Mouse (Mus musculus): ENCODE measurements around the gene Cdv3.
"Not testable (repeated sequence)": the region's sequence is repeated elsewhere in the genome, so short reads cannot be mapped to it uniquely, and the experiment has no call there.

Gene Cdv3

DNA sequence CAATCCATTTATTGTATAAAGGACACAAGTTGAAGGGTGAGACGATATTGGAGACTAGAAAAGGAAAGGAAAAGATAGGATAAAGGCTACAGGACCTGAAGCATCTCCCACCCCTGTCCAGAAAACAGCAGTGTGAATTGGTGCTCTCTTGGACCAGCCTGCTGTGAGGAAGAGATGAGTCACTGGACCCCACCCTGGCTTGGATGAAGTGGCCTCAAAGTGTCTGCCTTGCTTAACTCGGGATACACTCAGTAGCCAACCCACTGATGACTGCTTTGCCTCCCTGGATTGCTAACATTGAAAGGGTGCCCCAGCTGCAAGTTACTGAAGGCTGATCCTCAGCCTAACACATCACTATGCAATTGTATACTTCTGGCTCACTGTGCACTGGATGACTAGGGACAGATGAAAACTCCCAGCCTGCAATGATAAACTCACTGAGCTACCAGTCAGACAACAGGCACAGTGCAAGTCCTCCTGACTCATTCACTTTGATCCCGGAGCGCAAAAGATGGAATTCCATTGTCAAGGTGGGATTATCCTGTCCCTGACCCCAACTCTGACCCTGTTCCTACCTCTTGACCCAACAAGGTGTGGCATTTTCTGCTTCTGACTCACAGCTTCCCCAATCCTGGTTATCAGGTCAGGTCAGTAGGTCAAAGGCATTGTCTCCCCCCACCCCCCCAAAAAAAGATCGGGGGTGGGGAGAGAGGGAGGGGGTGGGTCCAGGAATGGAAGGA, 6.8 kb upstream of the Cdv3 start:
- DNase-seq: no peak

DNA sequence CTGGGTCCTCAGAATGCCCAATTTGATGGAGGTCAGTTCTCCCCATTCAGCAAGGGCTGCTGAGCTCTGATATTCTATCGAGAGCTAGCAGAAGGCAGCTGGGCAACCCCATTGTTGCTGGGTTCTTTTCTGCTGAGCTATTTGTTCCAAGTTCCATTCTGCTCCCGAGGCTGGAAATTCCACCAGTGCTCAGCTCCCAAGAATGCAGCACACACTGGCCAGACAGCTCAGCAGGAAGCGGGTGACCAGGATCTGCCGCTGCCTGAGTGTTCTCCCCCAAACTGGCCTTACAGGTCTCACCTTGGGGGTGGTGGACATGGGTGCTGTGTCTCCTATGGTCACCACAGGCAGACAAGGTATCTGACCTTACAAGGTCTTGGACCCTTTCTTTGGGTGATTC, 4.3 kb upstream of the Cdv3 start:
- no peak for DNase-seq

DNA sequence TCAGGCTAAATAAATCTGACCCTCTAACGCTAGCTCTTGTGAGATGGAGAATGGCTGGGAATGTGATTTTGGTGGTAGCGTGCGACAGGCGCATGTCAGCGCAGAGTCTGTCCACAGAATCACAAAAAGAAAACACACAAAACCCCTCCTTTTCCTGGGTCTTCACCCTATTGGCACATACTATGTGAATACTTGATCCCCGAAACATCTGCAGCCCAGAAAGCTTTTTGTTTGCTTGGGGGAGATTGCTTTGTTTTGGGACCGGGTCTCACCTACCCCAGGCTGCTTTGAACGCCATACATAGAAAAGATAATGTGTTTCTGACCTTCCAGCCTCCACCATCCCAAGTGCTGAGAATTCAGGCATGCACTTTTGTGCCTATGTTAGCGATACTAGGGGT, 716 bp upstream of the Cdv3 start:
- DNase-seq: no peak

DNA sequence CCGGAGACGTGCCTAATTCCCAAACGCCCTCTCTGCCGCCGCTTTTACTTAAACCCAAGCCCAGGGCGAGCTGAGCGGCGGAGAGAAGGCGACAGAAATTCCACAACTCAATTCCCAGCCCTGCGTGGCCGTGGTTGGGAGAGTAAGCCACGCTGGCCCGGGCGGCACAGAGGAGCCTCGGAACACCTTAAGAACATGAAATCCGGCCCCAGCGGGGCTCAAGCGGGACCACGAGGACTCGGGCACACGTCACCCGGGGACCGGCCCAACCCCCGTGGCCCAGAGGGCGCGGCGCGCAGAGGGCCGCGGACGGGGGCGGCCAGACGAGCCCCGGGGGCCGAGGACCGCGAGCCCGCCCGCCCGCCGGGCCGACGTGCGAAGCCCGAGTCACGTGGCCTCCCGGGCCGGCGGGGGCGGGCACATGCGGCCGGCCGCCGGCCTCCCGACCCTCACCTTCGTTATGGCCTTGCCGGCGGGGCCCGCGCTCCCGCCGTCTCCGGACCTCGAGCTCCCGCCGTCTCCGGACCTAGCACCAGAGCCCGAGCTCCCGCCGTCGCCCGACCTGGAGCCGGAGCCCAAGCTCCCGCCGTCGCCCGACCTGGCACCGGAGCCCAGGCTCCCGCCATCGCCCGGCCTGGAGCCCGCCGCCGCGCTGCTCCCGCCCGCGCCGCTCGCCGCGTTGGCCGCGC, 895 bp downstream of the Cdv3 start:
- DNase-seq: peak; percentile 60

DNA sequence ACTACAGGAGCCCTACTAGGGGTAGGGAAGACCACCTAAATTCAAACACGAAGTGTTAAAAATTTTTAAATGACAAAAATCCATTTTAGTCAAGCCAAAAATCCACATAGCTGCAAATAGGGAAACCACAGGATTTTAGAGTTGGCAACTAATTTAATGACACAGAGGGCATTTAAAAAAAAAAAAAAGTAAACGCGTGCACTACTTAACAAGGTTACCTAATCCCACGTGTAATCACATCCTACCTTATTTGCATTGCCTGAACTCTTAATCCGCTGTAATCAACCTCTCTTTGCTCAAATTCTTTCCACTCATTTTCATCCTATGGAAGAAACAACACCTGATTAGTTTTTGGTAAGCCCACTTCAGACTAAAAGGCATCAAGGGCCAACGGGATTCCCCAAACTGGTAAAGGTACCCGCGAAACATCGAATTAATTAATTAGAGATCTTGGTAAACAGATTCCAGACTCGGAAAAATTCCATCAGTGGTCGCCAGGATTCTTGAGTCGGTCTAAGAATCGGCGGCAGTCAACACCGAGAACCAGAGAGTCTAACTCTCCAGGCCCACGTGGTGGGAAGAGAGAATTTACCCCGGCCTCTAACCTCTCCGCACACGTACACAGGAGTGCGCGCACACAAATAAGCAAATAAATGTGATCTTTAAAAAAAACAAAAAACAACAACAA, 1.8 kb downstream of the Cdv3 start:
- DNase-seq: peak; percentile 40

DNA sequence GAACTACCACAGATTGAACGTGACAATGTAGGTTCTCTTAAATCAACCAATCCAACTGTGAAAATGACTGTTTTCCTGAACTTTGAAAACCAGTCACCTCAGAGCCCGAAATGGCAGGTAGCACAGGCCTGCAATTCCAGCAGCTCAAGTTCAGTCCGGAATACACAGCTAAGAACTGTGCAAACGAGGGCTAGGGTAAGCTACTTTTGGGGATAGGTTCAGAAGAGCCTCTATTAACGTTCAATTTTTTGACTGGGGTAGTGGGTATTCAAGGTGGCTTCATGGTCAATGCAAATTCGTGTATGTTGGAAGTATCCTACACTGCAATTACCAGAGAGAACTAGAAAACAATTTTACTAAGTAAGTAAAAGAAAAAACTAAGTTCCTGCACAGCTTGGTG, 2.6 kb downstream of the Cdv3 start:
- no peak for DNase-seq

DNA sequence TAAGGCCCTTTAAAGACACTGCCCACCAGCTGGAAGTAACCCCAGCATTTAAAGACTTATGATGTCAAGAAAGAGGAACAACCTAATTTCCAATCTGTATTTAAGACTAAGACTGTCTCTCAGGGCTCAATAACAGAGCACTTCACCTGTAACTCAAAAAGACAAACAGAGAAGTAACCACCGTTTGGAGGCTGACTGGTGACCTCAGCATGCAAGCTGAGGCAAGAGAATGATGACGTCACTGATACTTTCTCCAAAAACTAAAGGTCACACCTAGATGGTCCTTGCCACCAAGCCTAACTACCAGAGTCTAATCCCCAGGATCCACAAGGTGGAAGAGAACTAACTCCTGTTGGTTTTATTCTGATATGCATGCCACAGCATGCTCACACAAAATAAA, 5.0 kb downstream of the Cdv3 start:
- DNase-seq: no peak

DNA sequence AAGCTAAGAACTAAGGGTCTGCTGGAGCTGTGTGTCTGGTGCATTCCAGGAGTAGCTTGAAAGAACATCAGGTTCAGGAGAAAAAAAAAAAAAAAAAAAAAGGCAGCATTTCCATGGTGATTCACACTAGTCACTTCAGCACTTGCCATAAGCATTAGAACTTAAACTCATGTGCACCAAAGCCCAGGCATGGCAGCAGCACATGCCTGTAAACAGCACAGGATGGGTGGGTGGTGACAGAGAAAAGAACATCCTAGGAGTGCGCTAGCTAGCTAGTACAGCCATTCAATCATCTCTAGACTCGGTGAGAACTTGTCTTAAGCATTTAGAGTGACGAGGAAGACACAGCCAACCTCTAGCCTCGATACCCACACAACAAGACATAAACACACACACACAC, 7.1 kb downstream of the Cdv3 start:
- no peak for DNase-seq

DNA sequence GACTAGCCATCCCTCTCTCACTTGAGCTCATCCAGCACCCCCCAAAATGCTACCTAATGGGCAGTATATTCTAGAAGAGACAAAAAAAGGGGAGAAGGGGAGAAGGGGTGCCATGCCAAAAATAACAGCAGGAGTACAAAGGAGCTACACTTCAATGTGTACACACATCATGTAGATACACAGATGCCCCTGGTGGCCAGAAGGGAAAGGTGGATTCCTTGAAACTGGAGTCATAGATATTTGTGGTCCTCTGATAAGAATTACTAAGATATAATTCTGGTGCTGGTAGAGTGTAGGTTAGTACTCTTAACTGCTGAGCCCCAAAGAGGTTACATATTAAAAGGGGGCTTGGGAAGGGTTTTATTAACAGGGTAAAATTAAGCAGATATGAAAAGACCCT, 7.7 kb downstream of the Cdv3 start:
- no peak for DNase-seq

DNA sequence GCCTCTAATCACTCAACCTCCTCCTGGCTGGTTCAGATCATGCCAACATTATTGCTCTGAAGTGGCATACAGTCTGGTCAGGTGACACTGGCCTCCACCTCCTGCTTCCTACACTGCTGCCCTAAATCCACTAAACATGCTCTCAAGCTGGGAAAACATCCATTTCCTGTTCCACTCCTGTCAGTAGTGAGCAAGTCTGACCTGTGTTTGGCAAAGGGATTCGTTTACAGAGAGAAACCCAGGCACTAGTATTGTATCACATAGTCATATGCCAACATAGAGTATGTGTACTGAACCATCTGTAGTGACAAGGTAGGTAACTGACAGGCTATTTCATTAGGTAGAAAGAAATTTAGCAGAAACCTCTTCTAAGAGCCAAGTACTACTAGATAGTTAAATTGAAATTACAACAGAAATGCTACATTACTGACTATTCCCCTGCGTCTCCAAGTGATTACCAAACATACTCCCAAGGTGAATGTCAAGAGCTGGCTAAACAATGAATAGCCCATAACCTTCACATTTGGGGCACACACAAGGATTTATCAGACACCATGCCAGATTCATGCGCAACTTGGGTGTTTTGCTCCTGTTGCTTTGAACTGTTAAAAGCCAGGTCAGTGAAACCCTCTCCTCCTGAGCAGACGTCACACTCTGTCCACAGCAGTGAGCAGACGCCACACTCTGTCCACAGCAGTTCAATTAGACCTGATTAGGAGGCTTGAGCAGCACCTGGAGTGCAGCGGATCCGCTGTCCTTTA, 12.0 kb downstream of the Cdv3 start:
- not testable (repeated sequence) for DNase-seq

DNA sequence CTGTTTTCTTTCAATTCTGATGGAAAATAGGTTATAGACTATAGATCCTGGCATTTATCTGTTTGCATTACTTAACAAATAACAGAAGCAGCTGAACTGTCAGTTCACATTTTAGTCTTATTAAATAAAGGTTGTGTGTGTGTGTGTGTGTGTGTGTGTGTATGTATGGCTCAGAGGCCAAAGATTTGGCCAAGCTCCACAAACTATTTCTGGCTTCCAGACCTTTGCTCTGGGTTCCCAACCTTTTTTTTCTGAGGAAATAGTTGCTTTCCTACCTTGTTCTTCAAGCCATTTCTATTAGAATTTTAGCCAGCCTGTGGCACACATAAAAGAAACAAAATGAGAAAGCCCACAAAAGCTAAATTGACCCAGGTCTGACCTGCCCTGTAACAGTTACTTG, 16.8 kb downstream of the Cdv3 start:
- no peak for DNase-seq

DNA sequence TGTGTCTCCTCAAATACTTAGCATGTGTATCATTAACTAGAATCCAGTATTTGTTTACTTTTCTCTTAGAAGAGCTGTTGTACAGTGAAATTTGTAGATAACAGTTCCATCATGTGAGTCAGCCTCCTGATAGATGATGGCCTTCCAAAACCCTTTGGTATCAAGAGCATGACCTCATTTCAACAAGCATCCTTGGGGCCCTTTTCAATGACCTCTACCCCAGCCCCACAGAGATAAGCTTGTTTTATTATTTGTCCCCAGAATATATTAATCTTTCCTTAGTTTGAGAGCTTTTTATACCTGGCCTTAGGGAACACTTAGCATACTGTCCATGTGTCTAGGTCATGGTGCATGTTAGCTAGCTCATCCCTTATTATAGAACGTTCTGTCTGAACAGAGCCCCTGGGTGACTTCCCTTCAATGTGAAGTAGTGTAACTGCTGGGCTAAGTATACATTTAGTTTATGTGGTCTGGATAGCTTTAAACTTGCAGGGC, 17.6 kb downstream of the Cdv3 start:
- no peak for DNase-seq

DNA sequence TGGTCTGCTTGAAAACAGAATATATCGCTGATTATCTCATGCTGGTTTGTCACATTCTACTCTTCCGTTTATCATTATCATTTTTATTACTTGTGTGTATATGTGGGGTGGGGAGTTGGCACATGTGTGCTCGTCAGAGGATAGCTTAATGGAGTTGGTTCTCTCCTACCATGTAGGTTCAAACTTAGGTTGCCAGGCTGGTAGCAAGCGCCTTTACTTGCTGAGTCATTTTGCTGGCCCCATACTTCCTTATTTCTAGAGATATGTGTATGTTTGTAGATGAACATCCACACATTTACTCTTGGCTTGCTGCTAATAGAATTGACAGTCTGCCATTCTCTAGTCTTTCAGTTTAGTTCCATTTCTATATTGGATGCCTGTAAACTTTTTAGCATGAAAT, 18.6 kb downstream of the Cdv3 start:
- no peak for DNase-seq

DNA sequence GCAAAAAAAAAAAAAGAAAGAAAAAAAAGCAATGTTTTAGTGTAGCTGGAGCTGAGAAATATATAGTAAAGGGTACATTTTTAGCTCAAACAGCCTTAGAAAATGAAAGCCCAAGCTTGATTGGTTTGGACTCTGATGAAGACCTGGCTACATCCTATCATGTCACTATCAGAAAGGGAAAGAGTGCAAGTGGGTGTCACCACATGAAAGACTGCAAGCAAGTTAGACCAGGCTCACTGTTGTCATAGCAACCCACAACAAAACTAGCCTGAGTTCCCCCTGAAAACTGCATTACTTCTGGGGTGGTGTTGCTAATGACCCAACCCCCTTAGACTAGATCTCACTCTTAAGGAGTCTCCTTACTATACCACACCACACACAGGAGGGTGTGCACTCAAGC, 28.7 kb downstream of the Cdv3 start:
- no peak for DNase-seq

DNA sequence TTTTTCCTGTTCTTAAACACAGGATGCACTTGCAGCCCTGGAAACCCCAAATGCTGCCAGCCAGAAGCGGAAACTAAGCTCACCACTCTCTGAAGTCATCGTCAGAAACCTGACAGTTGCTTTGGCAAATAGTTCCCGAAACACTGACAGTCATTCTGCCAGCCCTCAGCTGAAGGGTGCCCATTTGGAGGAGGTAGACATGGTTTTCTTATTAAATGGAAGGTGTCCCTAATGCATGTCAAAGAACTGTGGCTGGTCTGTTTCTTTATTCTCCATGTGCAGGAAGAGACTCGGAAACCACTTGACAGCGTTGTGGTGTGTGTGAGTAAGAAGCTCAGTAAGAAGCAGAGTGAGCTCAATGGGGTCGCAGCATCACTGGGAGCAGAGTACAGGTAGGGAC, 33.0 kb downstream of the Cdv3 start:
- DNase-seq: no peak

DNA sequence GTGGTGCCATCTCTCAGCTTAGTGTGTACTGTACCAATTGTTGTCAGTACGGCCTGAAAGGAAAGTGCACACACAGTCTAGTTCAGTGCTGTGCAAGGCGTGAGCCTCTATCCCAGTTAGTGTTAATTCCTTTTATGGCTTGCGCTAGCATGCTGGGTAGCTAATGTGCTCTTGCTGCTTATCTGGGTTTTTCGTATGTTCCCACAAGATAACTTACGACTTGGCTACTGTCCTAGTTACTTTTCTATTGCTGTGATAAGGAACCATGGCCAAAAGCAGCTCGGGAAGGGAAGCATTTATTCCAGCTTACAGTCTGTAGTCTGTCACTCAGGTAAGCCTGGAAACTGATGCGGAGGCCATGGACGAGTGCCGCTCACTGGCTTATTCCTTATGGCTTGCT, 39.2 kb downstream of the Cdv3 start:
- DNase-seq: no peak

DNA sequence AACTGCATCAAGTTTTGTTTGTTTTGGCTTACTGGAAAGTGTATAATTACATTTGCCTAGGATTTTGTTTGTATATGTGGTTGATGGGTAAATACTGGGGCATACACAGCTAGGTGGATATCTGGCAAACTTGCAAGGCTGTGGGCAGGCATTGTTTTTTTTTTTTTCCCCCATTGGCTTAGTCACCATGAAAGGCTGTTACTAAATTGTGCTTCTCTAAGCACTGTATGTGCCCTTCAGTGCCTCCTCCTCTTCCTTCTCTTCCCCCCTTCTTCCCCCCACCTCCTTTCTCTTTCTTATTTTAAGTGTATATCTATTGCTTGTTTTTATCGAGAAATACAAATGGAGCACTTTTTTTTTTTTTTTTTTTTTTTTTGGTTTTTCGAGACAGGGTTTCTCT, 41.0 kb downstream of the Cdv3 start:
- DNase-seq: no peak

DNA sequence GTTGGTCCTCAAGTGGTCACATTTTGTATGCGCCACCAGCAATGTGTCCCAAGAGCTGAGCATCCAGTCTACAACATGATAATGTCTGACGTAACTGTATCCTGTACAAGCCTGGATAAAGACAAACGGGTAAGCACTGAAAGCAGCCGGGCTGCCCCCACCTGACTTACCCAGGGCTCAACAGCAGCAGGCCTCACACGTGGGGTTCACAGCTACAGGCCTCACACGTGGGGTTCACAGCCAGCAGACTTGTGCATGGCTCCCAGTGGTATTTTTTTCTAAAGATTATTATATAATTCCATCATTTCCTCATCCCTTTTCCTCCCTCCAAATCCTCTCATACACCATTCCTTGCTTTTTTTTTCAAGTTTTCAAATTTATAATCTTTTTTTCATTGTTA, 55.8 kb downstream of the Cdv3 start:
- DNase-seq: no peak

DNA sequence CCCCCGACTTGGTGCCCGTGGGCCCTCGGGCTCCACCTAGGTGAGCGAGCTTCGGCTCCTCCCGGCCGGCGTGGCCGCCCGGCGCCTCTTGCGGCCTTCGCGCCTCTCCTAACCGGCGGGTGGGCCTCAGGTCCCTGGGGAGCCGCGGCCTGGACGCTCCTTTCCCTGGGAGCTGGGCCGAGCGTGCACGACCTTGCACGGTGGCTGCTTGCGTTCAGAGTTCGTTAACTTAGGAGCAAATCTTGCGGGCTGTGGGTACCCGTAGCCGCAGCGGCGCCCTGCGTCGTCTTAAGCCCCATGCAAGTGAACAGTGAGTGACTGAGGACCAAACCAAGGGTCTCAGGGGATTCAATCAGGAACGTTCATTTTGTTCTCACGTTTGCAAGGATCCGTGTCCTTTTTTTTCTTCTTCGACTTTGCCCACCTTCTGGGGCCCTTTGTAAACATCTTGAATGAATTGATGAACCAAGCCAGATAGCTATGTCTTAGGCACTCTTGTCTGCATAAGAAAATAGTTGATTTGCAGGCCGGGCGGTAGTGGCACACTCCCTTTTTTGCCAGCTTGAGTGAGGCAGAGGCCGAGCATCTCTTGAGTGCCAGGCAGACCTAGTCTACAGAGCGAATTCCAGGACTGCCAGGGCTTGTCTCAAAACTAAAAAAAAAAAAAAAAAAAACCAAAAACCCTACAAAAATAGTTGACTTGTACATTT, 60.2 kb downstream of the Cdv3 start:
- DNase-seq: peak; percentile 7

DNA sequence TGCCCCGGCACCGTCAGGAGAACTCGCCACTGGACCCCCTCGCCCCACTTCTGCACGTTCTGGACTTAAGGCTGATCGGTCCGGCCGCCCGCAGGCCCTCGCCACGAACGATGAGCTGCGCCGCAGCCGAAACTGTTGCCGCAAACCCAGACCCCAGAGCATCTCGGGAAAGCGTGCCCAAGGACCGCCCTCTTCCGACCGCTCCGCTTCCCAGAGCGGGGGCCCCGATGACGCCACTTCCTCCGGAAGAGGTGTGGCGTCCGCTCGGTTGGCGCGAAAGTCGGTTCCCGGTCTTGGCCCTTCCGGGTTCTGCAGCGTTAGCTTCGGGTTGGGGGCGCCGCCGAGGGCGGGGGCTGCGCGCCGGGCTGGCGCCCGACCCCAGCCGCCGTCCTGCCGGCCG, 60.7 kb downstream of the Cdv3 start, which contains the start of the genes 1300017J02Rik and Topbp1:
Gene 1300017J02Rik (minus strand): TSS at position 156 of the 400 bp plus-strand sequence.
Gene Topbp1 (plus strand): TSS at position 289 of the 400 bp plus-strand sequence.
- DNase-seq: peak; percentile 95

All from thymus, postnatal 14 days (tissue).